Mouse (Mus musculus): ENCODE data around the gene Ddx20.

DNA sequence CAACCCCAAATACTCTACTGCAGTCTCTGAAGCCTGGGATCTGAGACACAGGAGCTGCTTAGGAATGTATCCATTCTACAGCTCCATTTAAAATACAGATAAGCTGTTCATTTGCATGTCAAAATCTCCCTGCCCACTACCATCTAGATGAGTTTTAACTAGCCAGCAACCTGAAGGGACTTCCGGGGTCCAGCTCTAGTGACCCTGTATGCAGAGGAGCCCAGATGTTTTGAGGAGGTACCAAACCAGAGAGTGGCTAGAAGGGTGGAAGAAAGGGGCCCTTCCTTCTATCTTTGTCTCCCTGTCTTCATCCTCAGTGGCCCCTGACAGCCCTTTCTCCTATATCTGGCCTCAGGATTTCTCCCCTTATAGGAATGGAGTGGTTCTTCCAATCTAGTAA, 16.6 kb downstream of the Ddx20 start:
- TF ChIP-seq CTCF (IDR thresholded peaks at IDR 0.05; ENCODE audit: low read depth) (no peak), EP300 (IDR thresholded peaks at IDR 0.05; ENCODE audit: low read depth) (no peak)
